Mouse (Mus musculus) left cerebral cortex, postnatal 10 days (tissue): Measurements from ENCODE around the gene Abcg5. TPM values are rescaled to one million over a fixed set of nuclear protein-coding genes. Genes with fewer than 3 reads are reported as not detected.

Source experiments
- DNase-seq, 2 experiments: peaks; one replicate each; pipeline ENCODE4 v3.0.0; 2021 to 2022; ENCODE audit warnings: low spot score in 2 of 2, mixed read lengths in 1 of 2; ENCODE audit errors: extremely low spot score in 1 of 2
- intact Hi-C: fragments of 180-260 bp; cut with DNase I; formaldehyde crosslinking; loops from one replicate; pipeline ENCODE4 v1.15.1; 2025
- total RNA-seq, 2 experiments: library from RNA; stranded (reverse); gene quantifications; 2 replicates each; pipeline ENCODE4 v1.2.3; 2021

Gene Abcg5
- total RNA-seq, 2 experiments from 2014 or later, result not detected

DNA sequence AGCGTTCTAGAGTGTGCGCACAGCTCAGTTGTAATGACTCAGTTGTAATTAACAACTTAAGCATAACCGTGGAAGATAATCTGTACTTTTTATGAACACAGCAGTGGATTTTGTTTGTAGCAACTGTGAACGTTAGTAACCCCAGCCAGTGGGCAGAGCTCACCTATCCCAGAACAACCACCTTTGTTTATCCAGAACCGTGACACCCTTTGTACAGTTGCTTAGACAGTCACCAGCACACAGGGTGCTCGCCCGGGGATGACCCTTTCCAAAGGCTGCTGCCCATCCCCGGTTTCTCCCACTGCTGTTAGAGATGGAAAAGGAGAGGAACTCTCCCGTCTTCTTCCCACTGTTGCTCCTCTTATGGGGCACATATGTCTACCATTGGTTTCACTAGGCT lies 29.3 kb downstream of the Abcg5 start:
- DNase-seq, result no peak
- intact Hi-C loops, result no loop called here

- intact Hi-C loops, result no loop called here
Observed at GRCm38 (mm10) chr17:84650302-84651017, 32.4 kb downstream of the Abcg5 start.

GRCm38 (mm10) chr17:84647630-84648029 lies 35.2 kb downstream of the Abcg5 start:
- intact Hi-C loops, result no loop called here
- DNase-seq, result no peak

More at GRCm38 (mm10) chr17:84650302-84651017, 32.4 kb downstream of the Abcg5 start:
- DNase-seq, result no peak

- intact Hi-C loops, result no loop called here
- DNase-seq, result no peak
Observed at GRCm38 (mm10) chr17:84646477-84646876, 36.3 kb downstream of the Abcg5 start.

- intact Hi-C loops, result no loop called here
Observed at GRCm38 (mm10) chr17:84645894-84646293, 36.9 kb downstream of the Abcg5 start.

GRCm38 (mm10) chr17:84645119-84645518 lies 37.7 kb downstream of the Abcg5 start:
- intact Hi-C loops, result no loop called here
- no peak for DNase-seq

More at GRCm38 (mm10) chr17:84645894-84646293, 36.9 kb downstream of the Abcg5 start:
- no peak for DNase-seq

GRCm38 (mm10) chr17:84644292-84645050 lies 38.3 kb downstream of the Abcg5 start:
- DNase-seq, result no peak
- intact Hi-C loops, result no loop called here

DNA sequence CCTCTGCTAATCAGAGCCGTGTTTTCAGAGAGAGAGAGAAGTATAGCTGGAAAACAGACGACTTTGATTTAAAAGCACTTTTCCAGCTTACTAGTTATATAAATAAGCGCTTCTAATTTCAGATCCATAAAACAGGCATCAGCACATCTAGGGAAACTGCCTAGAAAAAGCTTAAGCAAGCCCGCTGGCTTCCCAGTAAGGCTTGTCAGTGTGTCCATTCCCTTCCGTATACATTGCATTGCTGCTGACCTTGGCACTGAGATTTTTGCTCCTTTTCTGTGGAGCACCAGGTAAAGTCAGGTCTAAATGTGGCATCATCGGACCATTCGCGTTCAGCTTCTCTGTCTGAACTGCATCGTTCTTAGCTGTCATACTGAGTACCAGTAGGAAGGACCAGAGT lies 40.5 kb downstream of the Abcg5 start:
- intact Hi-C loops, result no loop called here

DNA sequence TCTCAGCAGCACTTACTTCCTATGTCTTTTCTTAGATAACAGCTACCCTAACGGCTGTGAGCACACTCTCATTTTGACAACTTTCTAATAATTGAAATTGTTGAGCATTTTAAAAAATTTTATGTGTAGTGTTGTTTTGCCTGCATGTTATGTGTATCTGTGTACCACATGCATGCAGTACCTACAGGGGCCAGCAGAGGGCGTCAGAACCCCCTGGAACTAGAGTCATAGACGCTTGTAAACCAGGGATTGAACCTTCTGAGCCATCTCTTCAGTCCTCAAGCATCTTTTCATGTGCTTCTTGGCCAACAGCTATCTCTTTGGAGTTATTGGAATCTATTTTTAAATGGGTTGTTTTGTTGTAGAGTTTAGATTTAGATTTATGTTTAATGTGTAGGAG lies 40.9 kb downstream of the Abcg5 start:
- intact Hi-C loops, result no loop called here
- DNase-seq, result peak; percentile 51 to 61

More for the DNA sequence above, 40.5 kb downstream of the Abcg5 start:
- no peak for DNase-seq

- intact Hi-C loops, result no loop called here
- no peak for DNase-seq
Observed at GRCm38 (mm10) chr17:84639796-84640378, 42.9 kb downstream of the Abcg5 start.

- intact Hi-C loops, result no loop called here
- DNase-seq, result no peak
Observed at GRCm38 (mm10) chr17:84637971-84638370, 44.8 kb downstream of the Abcg5 start.

- DNase-seq, result no peak
- intact Hi-C loops, result no loop called here
Observed at GRCm38 (mm10) chr17:84636328-84636727, 46.5 kb downstream of the Abcg5 start.

GRCm38 (mm10) chr17:84633443-84633842 lies 49.4 kb downstream of the Abcg5 start:
- intact Hi-C loops, result no loop called here
- no peak for DNase-seq

DNA sequence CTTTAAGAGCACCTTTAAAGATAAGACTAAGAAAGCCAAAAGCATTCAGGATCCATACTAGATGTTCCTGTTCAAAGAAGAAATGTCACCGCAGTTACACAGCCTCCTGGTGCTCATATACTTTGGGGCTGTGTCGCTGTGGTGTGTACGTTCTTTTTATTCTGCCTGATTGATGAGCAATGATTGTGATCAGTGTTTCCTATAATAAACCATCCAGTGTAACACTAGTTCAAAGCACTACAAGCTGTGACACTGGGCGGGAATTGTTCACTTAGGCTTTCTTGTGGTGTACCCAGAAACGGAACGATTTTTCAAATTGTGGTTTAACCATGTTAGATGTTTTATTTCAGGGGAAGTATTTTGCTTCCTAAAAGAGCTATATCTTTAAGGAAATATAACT lies 51.0 kb downstream of the Abcg5 start:
- no peak for DNase-seq
- intact Hi-C loops, result no loop called here

DNA sequence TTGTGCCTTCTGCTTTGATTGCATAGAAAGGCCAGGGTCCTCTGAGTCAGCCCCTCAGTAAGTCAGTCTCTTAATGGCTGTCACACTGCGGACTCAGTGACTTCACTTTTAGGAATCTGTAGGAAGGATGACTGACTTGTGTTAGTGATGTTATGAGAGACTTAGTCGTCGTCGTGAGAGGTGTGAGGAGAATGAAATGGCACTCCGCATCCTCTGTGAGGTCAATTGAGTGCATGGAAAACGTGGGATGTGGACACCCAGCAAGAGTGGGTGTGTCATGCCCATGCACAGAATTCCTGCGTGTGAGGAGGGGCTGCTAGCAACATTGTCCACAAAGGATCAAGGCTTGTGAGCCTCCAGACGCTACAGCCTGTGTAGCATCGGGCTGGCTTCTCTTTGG lies 54.2 kb downstream of the Abcg5 start:
- intact Hi-C loops, result loop anchor here (10.0 kb wide), 1 partner anchor 154 kb away; no protein-coding TSS in a partner anchor
- DNase-seq, result no peak

DNA sequence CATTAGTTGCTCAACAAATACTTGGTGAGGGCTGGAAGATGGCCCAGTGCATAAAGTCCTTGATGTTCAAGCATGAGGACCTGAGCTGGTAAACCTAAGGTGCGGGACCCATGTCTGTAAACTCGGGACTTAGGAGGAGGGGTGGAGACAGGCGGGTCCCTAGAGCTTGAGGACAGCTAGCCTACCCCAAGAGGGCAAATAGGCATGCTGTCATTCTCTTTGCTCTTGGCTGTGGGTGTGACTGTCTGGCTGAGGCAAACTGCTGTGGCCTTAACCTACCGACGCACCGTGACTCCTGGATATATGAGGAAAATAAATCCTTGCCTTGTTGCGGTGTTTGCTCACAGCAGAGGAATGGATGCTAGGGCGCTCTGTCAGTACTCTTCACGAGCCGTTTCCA lies 55.1 kb downstream of the Abcg5 start:
- intact Hi-C loops, result loop anchor here (10.0 kb wide), 1 partner anchor 153 kb away; no protein-coding TSS in a partner anchor
- DNase-seq, result no peak

- intact Hi-C loops, result loop anchor here (10.0 kb wide), 1 partner anchor 152 kb away; no protein-coding TSS in a partner anchor
- no peak for DNase-seq
Observed at GRCm38 (mm10) chr17:84626857-84627305, 55.9 kb downstream of the Abcg5 start.

- intact Hi-C loops, result loop anchor here (10.0 kb wide), 1 partner anchor 152 kb away; no protein-coding TSS in a partner anchor
Observed at GRCm38 (mm10) chr17:84626276-84626856, 56.4 kb downstream of the Abcg5 start, which contains the start of gene Dync2li1. TSS of gene Dync2li1 (plus strand) at chr17:84626496.

GRCm38 (mm10) chr17:84622873-84623272 lies 59.9 kb downstream of the Abcg5 start:
- intact Hi-C loops, result loop anchor here (10.0 kb wide), 1 partner anchor 148 kb away; no protein-coding TSS in a partner anchor
- no peak for DNase-seq

More at GRCm38 (mm10) chr17:84626276-84626856, 56.4 kb downstream of the Abcg5 start, which contains the start of gene Dync2li1:
- peak; percentile 91 to 95 for DNase-seq
